Mouse (Mus musculus): ENCODE results near the gene Nin. TPM values are rescaled to one million over a fixed set of nuclear protein-coding genes. Genes with fewer than 3 reads are reported as not detected.

The Nin gene
- total RNA-seq, 1 experiment = 13.9 TPM

GRCm38 (mm10) chr12:69998186-69998983 lies 115.1 kb downstream of the Nin start:
- DNase-seq (ENCODE audit: low read depth, low spot score) = no peak
- H3K9me3 ChIP-seq (ENCODE audit: control insufficient read depth, insufficient read depth, low read depth, low read length) = no peaks in the 10 kb centered on the region
- H3K36me3 ChIP-seq (ENCODE audit: control insufficient read depth, insufficient read depth, low read length, poor library complexity, severe bottlenecking) = no peaks in the 10 kb centered on the region
- no peak overlapping the region for H3K4me3 ChIP-seq (ENCODE audit: insufficient read depth in 1 of 2, low read depth in 1 of 2, low read length in 2 of 2, poor library complexity in 1 of 2, severe bottlenecking in 1 of 2)
- in situ Hi-C loops (cut with MboI; ENCODE audit: low sequenced_read_pairs in 2 of 2, unreplicated experiment in 2 of 2) = no loop called here
- TF ChIP-seq HCFC1 (IDR thresholded peaks at IDR 0.05; ENCODE audit: borderline replicate concordance, insufficient read depth, low read length) (no peak), CHD2 (IDR thresholded peaks at IDR 0.05; ENCODE audit: low read depth, low read length) (no peak), MAFK (IDR thresholded peaks at IDR 0.05; ENCODE audit: insufficient read depth, low read depth, low read length) (no peak), ZC3H11A (IDR thresholded peaks at IDR 0.05; ENCODE audit: borderline replicate concordance, low read depth, low read length) (no peak), ZNF384 (IDR thresholded peaks at IDR 0.05; ENCODE audit: low read depth, low read length) (no peak)
- no peak overlapping the region for H3K9ac ChIP-seq (ENCODE audit: insufficient read depth, low read depth, low read length, poor library complexity, severe bottlenecking)
- H3K4me1 ChIP-seq (ENCODE audit: control insufficient read depth in 2 of 2, insufficient read depth in 2 of 2, low read length in 2 of 2, poor library complexity in 1 of 2) = no peaks in the 10 kb centered on the region
- H3K27ac ChIP-seq (ENCODE audit: insufficient read depth, low read depth, low read length, poor library complexity, severe bottlenecking) = no peak overlapping the region

DNA sequence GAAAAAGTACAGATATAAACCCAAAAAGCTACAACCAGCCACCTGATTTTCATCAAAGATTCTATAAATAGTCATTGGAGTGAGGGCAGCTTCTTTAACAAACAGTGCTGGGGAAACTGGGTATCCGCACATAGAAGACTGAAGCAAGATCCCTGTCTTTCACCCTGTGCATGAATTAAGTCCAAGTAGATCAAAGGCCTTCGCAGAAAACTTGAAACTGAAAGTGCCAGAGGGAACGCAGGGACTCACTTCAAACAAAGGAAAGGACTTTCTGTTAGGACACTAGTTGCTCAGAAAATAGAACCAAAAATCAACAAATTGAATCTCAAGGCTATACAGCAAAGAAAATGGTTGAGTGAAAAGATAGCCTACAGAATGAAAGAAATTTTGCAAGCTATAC lies 118.1 kb downstream of the Nin start:
- TF ChIP-seq CHD2 (IDR thresholded peaks at IDR 0.05; ENCODE audit: low read depth, low read length) (no peak), HCFC1 (IDR thresholded peaks at IDR 0.05; ENCODE audit: borderline replicate concordance, insufficient read depth, low read length) (no peak), ZNF384 (IDR thresholded peaks at IDR 0.05; ENCODE audit: low read depth, low read length) (no peak), ZC3H11A (IDR thresholded peaks at IDR 0.05; ENCODE audit: borderline replicate concordance, low read depth, low read length) (no peak), MAFK (IDR thresholded peaks at IDR 0.05; ENCODE audit: insufficient read depth, low read depth, low read length) (no peak)
- in situ Hi-C loops (cut with MboI; ENCODE audit: low sequenced_read_pairs in 2 of 2, unreplicated experiment in 2 of 2) = no loop called here
- Histone ChIP-seq H3K27ac (ENCODE audit: insufficient read depth, low read depth, low read length, poor library complexity, severe bottlenecking) (no peak overlapping the region), H3K36me3 (ENCODE audit: control insufficient read depth, insufficient read depth, low read length, poor library complexity, severe bottlenecking) (no peaks in the 10 kb centered on the region), H3K9ac (ENCODE audit: insufficient read depth, low read depth, low read length, poor library complexity, severe bottlenecking) (no peak overlapping the region), H3K9me3 (ENCODE audit: control insufficient read depth, insufficient read depth, low read depth, low read length) (no peaks in the 10 kb centered on the region), H3K4me1 (ENCODE audit: control insufficient read depth in 2 of 2, insufficient read depth in 2 of 2, low read length in 2 of 2, poor library complexity in 1 of 2) (no peaks in the 10 kb centered on the region), H3K4me3 (ENCODE audit: insufficient read depth in 1 of 2, low read depth in 1 of 2, low read length in 2 of 2, poor library complexity in 1 of 2, severe bottlenecking in 1 of 2) (no peak overlapping the region)
- no peak for DNase-seq (ENCODE audit: low read depth, low spot score)

- no peaks in the 10 kb centered on the region for H3K9me3 ChIP-seq (ENCODE audit: control insufficient read depth, insufficient read depth, low read depth, low read length)
- H3K36me3 ChIP-seq (ENCODE audit: control insufficient read depth, insufficient read depth, low read length, poor library complexity, severe bottlenecking) = peaks cover 3% of the 10 kb centered on the region
- in situ Hi-C loops (cut with MboI; ENCODE audit: low sequenced_read_pairs in 2 of 2, unreplicated experiment in 2 of 2) = no loop called here
- H3K4me3 ChIP-seq (ENCODE audit: insufficient read depth in 1 of 2, low read depth in 1 of 2, low read length in 2 of 2, poor library complexity in 1 of 2, severe bottlenecking in 1 of 2) = peak within 1 kb of the TSS; percentile 86 to 92
- H3K9ac ChIP-seq (ENCODE audit: insufficient read depth, low read depth, low read length, poor library complexity, severe bottlenecking) = peak within 1 kb of the TSS; percentile 88
- peak; percentile 59 for DNase-seq (ENCODE audit: low read depth, low spot score)
- no peak within 1 kb of the TSS for H3K27ac ChIP-seq (ENCODE audit: insufficient read depth, low read depth, low read length, poor library complexity, severe bottlenecking)
- H3K4me1 ChIP-seq (ENCODE audit: control insufficient read depth in 2 of 2, insufficient read depth in 2 of 2, low read length in 2 of 2, poor library complexity in 1 of 2) = no peaks in the 10 kb centered on the region
- TF ChIP-seq MAFK (IDR thresholded peaks at IDR 0.05; ENCODE audit: insufficient read depth, low read depth, low read length) (no peak), CHD2 (IDR thresholded peaks at IDR 0.05; ENCODE audit: low read depth, low read length) (no peak), ZNF384 (IDR thresholded peaks at IDR 0.05; ENCODE audit: low read depth, low read length) (no peak), HCFC1 (IDR thresholded peaks at IDR 0.05; ENCODE audit: borderline replicate concordance, insufficient read depth, low read length) (0 out of 2 replicates have a peak, but pooled peaks have one; percentile 15), ZC3H11A (IDR thresholded peaks at IDR 0.05; ENCODE audit: borderline replicate concordance, low read depth, low read length) (no peak)
These were observed 126.6 kb downstream of the Nin start, which contains the start of gene Sav1 for GRCm38 (mm10) chr12:69986786-69987497. Gene Sav1 (minus strand): TSS chr12:69987002.

GRCm38 (mm10) chr12:69986241-69986762 lies 127.2 kb downstream of the Nin start:
- H3K4me3 ChIP-seq (ENCODE audit: insufficient read depth in 1 of 2, low read depth in 1 of 2, low read length in 2 of 2, poor library complexity in 1 of 2, severe bottlenecking in 1 of 2) = peak overlapping the region; percentile 86 to 92
- H3K27ac ChIP-seq (ENCODE audit: insufficient read depth, low read depth, low read length, poor library complexity, severe bottlenecking) = no peak overlapping the region
- in situ Hi-C loops (cut with MboI; ENCODE audit: low sequenced_read_pairs in 2 of 2, unreplicated experiment in 2 of 2) = no loop called here
- H3K9ac ChIP-seq (ENCODE audit: insufficient read depth, low read depth, low read length, poor library complexity, severe bottlenecking) = peak overlapping the region; percentile 88
- H3K36me3 ChIP-seq (ENCODE audit: control insufficient read depth, insufficient read depth, low read length, poor library complexity, severe bottlenecking) = peaks cover 3% of the 10 kb centered on the region
- no peak for TF ChIP-seq MAFK (IDR thresholded peaks at IDR 0.05; ENCODE audit: insufficient read depth, low read depth, low read length)
- TF ChIP-seq CHD2 (IDR thresholded peaks at IDR 0.05; ENCODE audit: low read depth, low read length) = no peak
- TF ChIP-seq ZC3H11A (IDR thresholded peaks at IDR 0.05; ENCODE audit: borderline replicate concordance, low read depth, low read length) = no peak
- no peak for DNase-seq (ENCODE audit: low read depth, low spot score)
- H3K9me3 ChIP-seq (ENCODE audit: control insufficient read depth, insufficient read depth, low read depth, low read length) = no peaks in the 10 kb centered on the region
- H3K4me1 ChIP-seq (ENCODE audit: control insufficient read depth in 2 of 2, insufficient read depth in 2 of 2, low read length in 2 of 2, poor library complexity in 1 of 2) = no peaks in the 10 kb centered on the region
